Comparison of ENCODE assay signal across 10 mouse cellular contexts in the genomic region with DNA sequence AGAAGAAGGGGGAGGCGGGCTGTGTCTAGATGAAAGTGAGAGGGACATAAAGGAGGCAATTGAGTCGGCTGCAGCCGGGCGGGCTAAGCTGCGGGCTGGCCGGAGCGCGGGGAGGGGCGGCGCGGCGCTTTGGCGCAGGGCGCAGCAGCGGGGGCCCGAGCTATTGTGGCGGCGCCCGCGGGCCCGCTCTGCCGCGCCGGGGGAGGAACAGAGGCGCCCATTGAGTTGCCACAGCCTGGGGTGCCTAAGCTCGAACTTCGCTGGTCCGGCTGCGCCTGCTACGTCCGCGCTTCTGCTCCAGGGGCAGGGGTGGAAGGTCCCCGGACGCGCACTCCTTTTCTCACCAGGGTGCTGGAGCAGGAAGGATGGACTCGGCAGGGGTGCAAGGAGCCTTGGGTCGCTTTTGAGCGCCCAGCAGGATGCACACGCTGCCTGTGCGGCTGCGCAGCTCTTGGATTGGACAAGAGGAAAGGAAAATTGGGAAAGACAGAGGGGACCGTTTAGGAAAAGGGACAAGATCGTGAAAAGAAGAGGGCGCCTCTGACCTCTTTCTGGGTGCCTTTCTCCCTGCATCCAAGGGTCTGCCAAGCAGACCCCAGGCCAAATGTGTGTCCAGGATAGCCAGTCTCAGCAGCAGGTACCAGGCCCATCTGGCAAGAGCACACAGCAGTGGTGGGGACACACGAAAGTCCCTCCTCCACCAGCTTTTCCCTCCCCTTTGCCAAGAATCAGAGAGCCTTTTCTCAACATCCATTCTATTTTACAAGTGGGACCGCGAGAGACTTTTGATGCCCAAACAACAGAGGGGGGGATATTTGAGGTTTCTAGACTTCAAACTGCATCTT. TPM values are rescaled to one million over a fixed set of nuclear protein-coding genes. Genes with fewer than 3 reads are reported as not detected.
DNase-seq lines count a peak whose midpoint lies in the region; ATAC-seq and TF ChIP-seq lines count a peak whose summit lies in the region.
"Had no signal": no experiment of that assay in that cellular context is flagged by ENCODE, and none has a peak within 500 bp of the region (broad histone marks: within the 10 kb centered on the region; RNA-seq: fewer than 3 reads in every experiment).

No protein-coding gene starts in this region.

- no peak for TF ChIP-seq CTCF in lung, embryonic 14.5 days (IDR thresholded peaks at IDR 0.05; ENCODE audit: low read depth)

- no peak overlapping the region for H3K27ac ChIP-seq in lung, embryonic 14.5 days (ENCODE audit: low read depth)
- peak overlapping the region; percentile 74 for H3K27ac ChIP-seq in embryonic facial prominence, embryonic 11.5 days (replicated peaks; ENCODE audit: low read depth, low read length)
- H3K27ac ChIP-seq in intestine, embryonic 16.5 days (ENCODE audit: low read length), result no peak overlapping the region
- H3K27ac ChIP-seq in stomach, embryonic 15.5 days, result no peak overlapping the region

- peak overlapping the region; percentile 28 for H3K4me3 ChIP-seq in lung, embryonic 14.5 days (ENCODE audit: low read depth, low read length)
- peak overlapping the region; percentile 35 for H3K4me3 ChIP-seq in embryonic facial prominence, embryonic 11.5 days (ENCODE audit: low read depth, low read length)
- peak overlapping the region; percentile 22 for H3K4me3 ChIP-seq in intestine, embryonic 16.5 days (ENCODE audit: low read length)
- H3K4me3 ChIP-seq in stomach, embryonic 15.5 days (replicated peaks), result peak overlapping the region; percentile 7; the same call in 1 of the 2 replicates

- H3K9me3 ChIP-seq in lung, embryonic 14.5 days (ENCODE audit: low read depth, low read length), result no peaks in the 10 kb centered on the region
- no peaks in the 10 kb centered on the region for H3K9me3 ChIP-seq in embryonic facial prominence, embryonic 11.5 days (replicated peaks; ENCODE audit: control insufficient read depth, low read length)
- H3K9me3 ChIP-seq in intestine, embryonic 16.5 days (ENCODE audit: control insufficient read depth, low read length), result no peaks in the 10 kb centered on the region
- no peaks in the 10 kb centered on the region for H3K9me3 ChIP-seq in stomach, embryonic 15.5 days

- H3K36me3 ChIP-seq in lung, embryonic 14.5 days (ENCODE audit: insufficient read depth), result no peaks in the 10 kb centered on the region
- H3K36me3 ChIP-seq in embryonic facial prominence, embryonic 11.5 days (replicated peaks; ENCODE audit: control insufficient read depth, insufficient read depth, low read depth, low read length), result no peaks in the 10 kb centered on the region
- H3K36me3 ChIP-seq in intestine, embryonic 16.5 days (ENCODE audit: control insufficient read depth, insufficient read depth, low read length), result no peaks in the 10 kb centered on the region
- H3K36me3 ChIP-seq in stomach, embryonic 15.5 days, result no peaks in the 10 kb centered on the region

- peak; percentile 54; the same call in 1 of the 2 replicates for ATAC-seq in lung, embryonic 14.5 days (ENCODE audit: insufficient read depth)
- peak; percentile 71 for ATAC-seq in embryonic facial prominence, embryonic 11.5 days (replicated peaks; ENCODE audit: insufficient number of reproducible peaks, low FRiP score, low TSS enrichment, low read depth)
- no peak for ATAC-seq in intestine, embryonic 16.5 days
- ATAC-seq in stomach, embryonic 15.5 days (ENCODE audit: insufficient read depth, low FRiP score, low read depth), result no peak

- peak overlapping the region; percentile 48 for H3K4me2 ChIP-seq in lung, embryonic 14.5 days
- H3K4me2 ChIP-seq in embryonic facial prominence, embryonic 11.5 days (ENCODE audit: low read depth, low read length), result peak overlapping the region; percentile 64
- peak overlapping the region; percentile 27 for H3K4me2 ChIP-seq in intestine, embryonic 16.5 days (ENCODE audit: low read depth, low read length)
- H3K4me2 ChIP-seq in stomach, embryonic 15.5 days, result peak overlapping the region; percentile 43

- no peak for DNase-seq in lung, embryonic 14.5 days
- no peak for DNase-seq in lung, postnatal 4 days
- DNase-seq in embryonic facial prominence, embryonic 11.5 days (ENCODE audit: low spot score), result peak; percentile 70
- DNase-seq in thymus, postnatal 10 days (ENCODE audit: low spot score in 2 of 2), result no peak
- DNase-seq in adrenal gland, adult 2 months, result no peak
- no peak for DNase-seq in right cerebral cortex, adult 2 months (ENCODE audit: low spot score in 2 of 2)
- DNase-seq: adrenal gland, postnatal 25 days had no signal

- under 1% methylated on average over 47 of the region's 47 CpGs for WGBS in lung, embryonic 14.5 days
- WGBS in embryonic facial prominence, embryonic 11.5 days, result 0% methylated on average over 35 of the region's 47 CpGs
- WGBS in intestine, embryonic 16.5 days, result under 1% methylated on average over 40 of the region's 47 CpGs
- WGBS in stomach, embryonic 15.5 days, result 1% methylated on average over 46 of the region's 47 CpGs

- H3K9ac ChIP-seq in lung, embryonic 14.5 days, result no peak overlapping the region
- H3K9ac ChIP-seq in embryonic facial prominence, embryonic 11.5 days (replicated peaks; ENCODE audit: low read length), result peak overlapping the region; percentile 54
- H3K9ac ChIP-seq in intestine, embryonic 16.5 days (ENCODE audit: low read depth, low read length), result no peak overlapping the region
- H3K9ac ChIP-seq in stomach, embryonic 15.5 days, result no peak overlapping the region

- H3K4me1 ChIP-seq in lung, embryonic 14.5 days (ENCODE audit: insufficient read depth), result no peaks in the 10 kb centered on the region
- no peaks in the 10 kb centered on the region for H3K4me1 ChIP-seq in embryonic facial prominence, embryonic 11.5 days (ENCODE audit: control insufficient read depth, insufficient read depth, low read length)
- H3K4me1 ChIP-seq in intestine, embryonic 16.5 days (ENCODE audit: control insufficient read depth, insufficient read depth, low read length), result peaks cover 5% of the 10 kb centered on the region
- H3K4me1 ChIP-seq in stomach, embryonic 15.5 days, result peaks cover 5% of the 10 kb centered on the region

- peaks cover 100% of the 10 kb centered on the region for H3K27me3 ChIP-seq in lung, embryonic 14.5 days (ENCODE audit: insufficient read depth, low read length)
- peaks cover 24% of the 10 kb centered on the region for H3K27me3 ChIP-seq in embryonic facial prominence, embryonic 11.5 days (ENCODE audit: control insufficient read depth, insufficient read depth, low read length)
- peaks cover 82% of the 10 kb centered on the region for H3K27me3 ChIP-seq in intestine, embryonic 16.5 days (replicated peaks; ENCODE audit: control insufficient read depth, insufficient read depth, low read length)
- H3K27me3 ChIP-seq in stomach, embryonic 15.5 days (replicated peaks), result peaks cover 86% of the 10 kb centered on the region

RNA-seq across cellular contexts. Expression of a gene that starts 7.2 kb away (rescaled TPM):
- polyA plus RNA-seq in lung, embryonic 14.5 days (2014; fragmentation: Nextera tagmentation; extraction: Ambion mirVana), result 0.07 TPM in 1 of 2 replicates, not detected in the other
- polyA plus RNA-seq in embryonic facial prominence, embryonic 11.5 days (2014; fragmentation: Nextera tagmentation; extraction: Ambion mirVana), result 16.2 and 17.3 TPM in 2 replicates
- not detected in 2 replicates for polyA plus RNA-seq in intestine, embryonic 16.5 days (2015; fragmentation: Nextera tagmentation; extraction: Ambion mirVana)
- 0.04 and 0.05 TPM in 2 replicates for polyA plus RNA-seq in stomach, embryonic 15.5 days (2015; fragmentation: Nextera tagmentation; extraction: Ambion mirVana)
- total RNA-seq in adrenal gland, adult 2 months (2021), result not detected
- polyA plus RNA-seq in adrenal gland, adult 2 months (2012; rRNA removed), result not detected in 2 replicates
- total RNA-seq: adrenal gland, postnatal 25 days had no signal
- polyA plus RNA-seq: liver, embryonic 16.5 days had no signal

Comparison
In these comparisons a context has a peak if more than half of its experiments do, and no peak if none do; other contexts are left out.
1. ATAC-seq: peak in lung, embryonic 14.5 days (single experiment) and embryonic facial prominence, embryonic 11.5 days (single experiment); none in intestine, embryonic 16.5 days (single experiment) and stomach, embryonic 15.5 days (single experiment).
2. RNA of a gene that starts 7.2 kb away (polyA plus RNA-seq): 16.2 to 17.3 TPM in embryonic facial prominence, embryonic 11.5 days; 0.04 to 0.05 TPM in stomach, embryonic 15.5 days, 0.07 TPM in lung, embryonic 14.5 days, not detected in intestine, embryonic 16.5 days and not detected in adrenal gland, adult 2 months; every median in the first group is over 10 times any median in the second.
3. Peak in every context shown above with its lines, with median percentiles within 50 percentile points of each other: H3K4me2 ChIP-seq and H3K4me3 ChIP-seq.